Mouse (Mus musculus) MEL (cell line): Measurements from ENCODE around the gene Frmd5. TPM values are rescaled to one million over a fixed set of nuclear protein-coding genes. Genes with fewer than 3 reads are reported as not detected.

Source experiments
- DNase-seq: peaks from one replicate; pipeline ENCODE4 v3.0.0; 2011; ENCODE audit warnings: low read depth, low spot score
- H3K27ac ChIP-seq: 2 replicates; pipeline ENCODE4 v1.5.1; 2012; ENCODE audit warnings: low read depth, mild to moderate bottlenecking, control low read depth, low read length, moderate library complexity; ENCODE audit not compliant: control insufficient read depth
- H3K27me3 ChIP-seq, 2 experiments: fragments of 150-350 bp in 1 of 2; sonication (generic) in 1 of 2; 2 replicates each; pipeline ENCODE4 v1.6.1; 2012; ENCODE audit warnings: low read length in 2 of 2, mild to moderate bottlenecking in 2 of 2, improper control_type of control experiment in 1 of 2, moderate library complexity in 1 of 2; ENCODE audit not compliant: insufficient read depth in 2 of 2, control insufficient read depth in 1 of 2
- H3K36me3 ChIP-seq, 2 experiments: 2 replicates each; pipeline ENCODE4 v1.6.1; 2012 to 2014; ENCODE audit warnings: low read length in 2 of 2, improper control_type of control experiment in 1 of 2, inconsistent platforms in 1 of 2, mild to moderate bottlenecking in 1 of 2; ENCODE audit not compliant: insufficient read depth in 2 of 2, control insufficient read depth in 1 of 2
- H3K4me1 ChIP-seq, 2 experiments: fragments of 150-350 bp in 1 of 2; sonication (generic) in 1 of 2; 2 replicates each; pipeline ENCODE4 v1.6.1; 2012; ENCODE audit warnings: low read length in 2 of 2, improper control_type of control experiment in 1 of 2, mild to moderate bottlenecking in 1 of 2; ENCODE audit not compliant: insufficient read depth in 2 of 2, control insufficient read depth in 1 of 2
- H3K4me3 ChIP-seq, 2 experiments: fragments of 150-350 bp in 1 of 2; sonication (generic) in 1 of 2; 2 replicates each; pipeline ENCODE4 v1.5.1; 2012; ENCODE audit warnings: low read depth in 2 of 2, low read length in 2 of 2, mild to moderate bottlenecking in 2 of 2, moderate library complexity in 2 of 2, control low read depth in 1 of 2, improper control_type of control experiment in 1 of 2; ENCODE audit not compliant: control insufficient read depth in 1 of 2, insufficient read depth in 1 of 2
- H3K79me2 ChIP-seq: 2 replicates; pipeline ENCODE4 v1.6.1; 2012; ENCODE audit warnings: mild to moderate bottlenecking, low read length, moderate library complexity; ENCODE audit not compliant: control insufficient read depth, poor library complexity, insufficient read depth
- H3K9ac ChIP-seq: 2 replicates; pipeline ENCODE4 v1.6.1; 2012; ENCODE audit warnings: low read depth, mild to moderate bottlenecking, control low read depth, low read length, moderate library complexity; ENCODE audit not compliant: control insufficient read depth, poor library complexity, severe bottlenecking
- H3K9me3 ChIP-seq: fragments of 150-350 bp; sonication (generic); replicated peaks from 2 replicates; pipeline ENCODE4 v1.6.1; 2012; ENCODE audit warnings: mild to moderate bottlenecking, low read length, improper control_type of control experiment, moderate library complexity; ENCODE audit not compliant: insufficient read depth
- BHLHE40 ChIP-seq: IDR thresholded peaks from 2 replicates; pipeline ENCODE4 v1.6.1; 2012; ENCODE audit warnings: low read depth, mild to moderate bottlenecking, inconsistent platforms, low read length, improper control_type of control experiment, borderline replicate concordance
- CHD1 ChIP-seq: IDR thresholded peaks from 2 replicates; pipeline ENCODE4 v1.6.1; 2012; ENCODE audit warnings: low read depth, mild to moderate bottlenecking, inconsistent platforms, low read length, improper control_type of control experiment
- CTCF ChIP-seq, 3 experiments: IDR thresholded peaks in 2 of 3; conservative IDR thresholded peaks in 1 of 3; 2 replicates each; pipeline ENCODE4 v1.5.1; 2011 to 2012; ENCODE audit warnings: low read length in 3 of 3, low read depth in 2 of 3, mild to moderate bottlenecking in 2 of 3, improper control_type of control experiment in 1 of 3, inconsistent platforms in 1 of 3, mixed read lengths in 1 of 3, moderate library complexity in 1 of 3; ENCODE audit not compliant: control insufficient read depth in 1 of 3, insufficient read depth in 1 of 3, poor library complexity in 1 of 3, severe bottlenecking in 1 of 3
- E2F4 ChIP-seq: IDR thresholded peaks from 2 replicates; pipeline ENCODE4 v1.6.1; 2011; ENCODE audit warnings: low read depth, low read length, improper control_type of control experiment, borderline replicate concordance
- JUND ChIP-seq: IDR thresholded peaks from 2 replicates; pipeline ENCODE4 v1.6.1; 2011; ENCODE audit warnings: low read depth, mild to moderate bottlenecking, improper control_type of control experiment, low read length
- KAT2A ChIP-seq: conservative IDR thresholded peaks from 2 replicates; pipeline ENCODE4 v1.6.1; 2012; ENCODE audit warnings: low read depth, low read length, improper control_type of control experiment, inconsistent platforms
- MAFK ChIP-seq: IDR thresholded peaks from 2 replicates; pipeline ENCODE4 v1.6.1; 2011; ENCODE audit warnings: low read depth, mild to moderate bottlenecking, low read length, improper control_type of control experiment, borderline replicate concordance
- MAX ChIP-seq: IDR thresholded peaks from 2 replicates; pipeline ENCODE4 v1.6.1; 2011; ENCODE audit warnings: low read length, improper control_type of control experiment
- MAZ ChIP-seq: IDR thresholded peaks from 2 replicates; pipeline ENCODE4 v1.6.1; 2012; ENCODE audit warnings: low read depth, mild to moderate bottlenecking, inconsistent platforms, low read length, improper control_type of control experiment
- MYB ChIP-seq: IDR thresholded peaks from 2 replicates; pipeline ENCODE4 v1.6.1; 2011; ENCODE audit warnings: mild to moderate bottlenecking, low read depth, low read length, improper control_type of control experiment
- NELFE ChIP-seq: IDR thresholded peaks from 2 replicates; pipeline ENCODE4 v1.6.1; 2011; ENCODE audit warnings: low read depth, low read length, improper control_type of control experiment
- POLR2A ChIP-seq, 2 experiments: IDR thresholded peaks; 2 replicates each; pipeline ENCODE4 v1.6.1; 2011 to 2012; ENCODE audit warnings: low read length in 2 of 2, mild to moderate bottlenecking in 2 of 2, control low read depth in 1 of 2, improper control_type of control experiment in 1 of 2, low read depth in 1 of 2, moderate library complexity in 1 of 2; ENCODE audit not compliant: control insufficient read depth in 1 of 2, insufficient read depth in 1 of 2, poor library complexity in 1 of 2
- POLR2AphosphoS2 ChIP-seq: IDR thresholded peaks from 2 replicates; pipeline ENCODE4 v1.6.1; 2011; ENCODE audit warnings: low read length, improper control_type of control experiment
- RAD21 ChIP-seq: IDR thresholded peaks from 2 replicates; pipeline ENCODE4 v1.6.1; 2011; ENCODE audit warnings: mild to moderate bottlenecking, low read depth, low read length, improper control_type of control experiment
- SMC3 ChIP-seq: IDR thresholded peaks from 2 replicates; pipeline ENCODE4 v1.6.1; 2011; ENCODE audit warnings: low read depth, low read length, improper control_type of control experiment
- TCF12 ChIP-seq: IDR thresholded peaks from 2 replicates; pipeline ENCODE4 v1.6.1; 2014; ENCODE audit warnings: low read depth, mild to moderate bottlenecking, inconsistent platforms, low read length, improper control_type of control experiment, moderate library complexity
- UBTF ChIP-seq: IDR thresholded peaks from 2 replicates; pipeline ENCODE4 v1.6.1; 2012; ENCODE audit warnings: low read depth, mild to moderate bottlenecking, inconsistent platforms, low read length, improper control_type of control experiment, moderate library complexity, borderline replicate concordance; ENCODE audit not compliant: insufficient read depth
- USF1 ChIP-seq: IDR thresholded peaks from 2 replicates; pipeline ENCODE4 v1.6.1; 2014; ENCODE audit warnings: low read depth, mild to moderate bottlenecking, inconsistent platforms, low read length, improper control_type of control experiment, moderate library complexity
- USF2 ChIP-seq, 2 experiments: IDR thresholded peaks; 2 replicates each; pipeline ENCODE4 v1.6.1; 2011 to 2012; ENCODE audit warnings: improper control_type of control experiment in 2 of 2, low read length in 2 of 2, borderline replicate concordance in 1 of 2, inconsistent platforms in 1 of 2, low read depth in 1 of 2, mild to moderate bottlenecking in 1 of 2; ENCODE audit not compliant: insufficient read depth in 1 of 2
- ZKSCAN1 ChIP-seq: IDR thresholded peaks from 2 replicates; pipeline ENCODE4 v1.6.1; 2012; ENCODE audit warnings: low read depth, mild to moderate bottlenecking, inconsistent platforms, low read length, improper control_type of control experiment, moderate library complexity
- ZNF384 ChIP-seq: IDR thresholded peaks from 2 replicates; pipeline ENCODE4 v1.6.1; 2012; ENCODE audit warnings: low read depth, mild to moderate bottlenecking, inconsistent platforms, low read length, improper control_type of control experiment
- polyA plus RNA-seq, 2 experiments: library from polyadenylated mRNA; stranded (reverse) in 1 of 2; unstranded in 1 of 2; fragments of >175 nt in 1 of 2; fragments of >200 nt in 1 of 2; gene quantifications; 2 replicates each; pipeline versions ENCODE4 v1.2.1 to v1.2.4; 2012; ENCODE audit warnings: low replicate concordance in 2 of 2, low read depth in 1 of 2; ENCODE audit not compliant: insufficient read length in 2 of 2, insufficient read depth in 1 of 2, missing spikeins in 1 of 2
- total RNA-seq: library from RNA; depleted of rRNA; stranded (reverse); fragments of 300-350 nt; gene quantifications from 2 replicates; pipeline ENCODE4 v1.2.3, GENCODE M21; 2012

The Frmd5 gene
- total and polyA plus RNA-seq, 3 experiments: 0.04 to 0.15 TPM; not detected in 1

GRCm38 (mm10) chr2:121551271-121551670 lies 255.6 kb downstream of the Frmd5 start (continued):
- TF ChIP-seq MAFK: no peak

GRCm38 (mm10) chr2:121549630-121550029 lies 257.3 kb downstream of the Frmd5 start:
- Histone ChIP-seq H3K36me3 (peaks cover 0 to under 1% of the 10 kb centered on the region in 2 experiments; a peak in 2 of 4 replicates), H3K9ac (no peak overlapping the region), H3K79me2 (no peaks in the 10 kb centered on the region), H3K27me3 (no peaks in the 10 kb centered on the region), H3K9me3 (no peaks in the 10 kb centered on the region), H3K27ac (no peak overlapping the region), H3K4me3 (no peak overlapping the region), H3K4me1 (no peaks in the 10 kb centered on the region)
- TF ChIP-seq MAX (no peak), POLR2A (IDR thresholded peaks at IDR 0.05; ENCODE audit: control insufficient read depth in 1 of 2, insufficient read depth in 1 of 2, low read depth in 1 of 2, low read length in 2 of 2, poor library complexity in 1 of 2) (no peak), TCF12 (no peak), USF1 (no peak), CTCF (IDR thresholded peaks at IDR 0.05 in 2 of 3, conservative IDR thresholded peaks at IDR 0.05 in 1 of 3; ENCODE audit: control insufficient read depth in 1 of 3, insufficient read depth in 1 of 3, low read depth in 2 of 3, low read length in 3 of 3, poor library complexity in 1 of 3, severe bottlenecking in 1 of 3) (no peak), CHD1 (no peak), ZNF384 (no peak), UBTF (no peak), NELFE (no peak), RAD21 (no peak), E2F4 (no peak), JUND (no peak), KAT2A (no peak), BHLHE40 (no peak), USF2 (IDR thresholded peaks at IDR 0.05; ENCODE audit: borderline replicate concordance in 1 of 2, insufficient read depth in 1 of 2, low read depth in 1 of 2, low read length in 2 of 2) (no peak), ZKSCAN1 (no peak), SMC3 (no peak), MYB (no peak)
- no peak for DNase-seq

- Histone ChIP-seq H3K9ac (no peak overlapping the region), H3K27ac (no peak overlapping the region), H3K79me2 (no peaks in the 10 kb centered on the region), H3K9me3 (no peaks in the 10 kb centered on the region), H3K36me3 (peaks cover 0 to 15% of the 10 kb centered on the region in 2 experiments; a peak in 2 of 4 replicates), H3K4me1 (no peaks in the 10 kb centered on the region), H3K4me3 (no peak overlapping the region), H3K27me3 (no peaks in the 10 kb centered on the region)
- peak; percentile 26 for DNase-seq
- peak; percentile 7 to 24 (median 7); a peak in 1 of 6 replicates for TF ChIP-seq CTCF (IDR thresholded peaks at IDR 0.05 in 2 of 3, conservative IDR thresholded peaks at IDR 0.05 in 1 of 3; ENCODE audit: control insufficient read depth in 1 of 3, insufficient read depth in 1 of 3, low read depth in 2 of 3, low read length in 3 of 3, poor library complexity in 1 of 3, severe bottlenecking in 1 of 3)
- no peak for TF ChIP-seq POLR2AphosphoS2
- TF ChIP-seq RAD21: no peak; the same call in 1 of the 2 replicates
- TF ChIP-seq BHLHE40: no peak
- no peak for TF ChIP-seq MAZ
Observed at GRCm38 (mm10) chr2:121544829-121545228, 262.1 kb downstream of the Frmd5 start.
